Mouse (Mus musculus) spleen, adult 2 months (tissue): ENCODE results near the gene Ntrk2.

Source experiments
- CTCF ChIP-seq: fragments of 200-500 bp; IDR thresholded peaks from 2 replicates; pipeline ENCODE4 v1.5.1; 2011; ENCODE audit warnings: mild to moderate bottlenecking, inconsistent platforms; ENCODE audit not compliant: insufficient read depth, insufficient read length, insufficient replicate concordance; ENCODE audit errors: extremely low read depth
- POLR2A ChIP-seq: fragments of 200-500 bp; IDR thresholded peaks from 2 replicates; pipeline ENCODE4 v1.6.1; 2011; ENCODE audit warnings: low read depth, low read length, inconsistent platforms

DNA sequence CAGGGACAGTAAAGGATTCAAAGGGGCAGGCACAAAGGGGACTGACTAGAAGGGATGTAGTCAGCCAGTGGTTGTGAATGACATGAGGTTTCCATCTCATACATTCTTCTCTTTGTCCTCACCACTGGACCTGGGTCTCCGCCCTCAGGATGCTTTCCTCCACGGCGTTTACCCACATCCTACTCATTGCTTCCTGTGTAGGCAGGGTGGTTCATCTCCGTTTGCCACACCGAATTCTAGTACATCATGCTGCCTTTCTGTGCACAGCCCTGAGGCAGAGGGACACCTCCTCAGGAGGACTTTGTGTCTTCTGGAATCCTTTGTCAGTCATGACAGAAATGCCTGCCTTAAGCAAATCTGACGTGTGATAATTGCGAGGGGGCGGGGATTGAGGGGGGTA is 219.3 kb downstream of the Ntrk2 start:
- no peak for TF ChIP-seq POLR2A
- TF ChIP-seq CTCF: no peak
